Mouse (Mus musculus) MEL (cell line): ENCODE data around the gene Vmn1r12. TPM values are rescaled to one million over a fixed set of nuclear protein-coding genes. Genes with fewer than 3 reads are reported as not detected.
"Not testable (repeated sequence)": the region's sequence is repeated elsewhere in the genome, so short reads cannot be mapped to it uniquely, and the experiment has no call there.

ENCODE experiments used
- DNase-seq: peaks from one replicate; pipeline ENCODE4 v3.0.0; 2011; ENCODE audit warnings: low read depth, low spot score
- H3K27ac ChIP-seq: 2 replicates; pipeline ENCODE4 v1.5.1; 2012; ENCODE audit warnings: low read depth, mild to moderate bottlenecking, control low read depth, low read length, moderate library complexity; ENCODE audit not compliant: control insufficient read depth
- H3K27me3 ChIP-seq, 2 experiments: fragments of 150-350 bp in 1 of 2; sonication (generic) in 1 of 2; 2 replicates each; pipeline ENCODE4 v1.6.1; 2012; ENCODE audit warnings: low read length in 2 of 2, mild to moderate bottlenecking in 2 of 2, improper control_type of control experiment in 1 of 2, moderate library complexity in 1 of 2; ENCODE audit not compliant: insufficient read depth in 2 of 2, control insufficient read depth in 1 of 2
- H3K36me3 ChIP-seq, 2 experiments: 2 replicates each; pipeline ENCODE4 v1.6.1; 2012 to 2014; ENCODE audit warnings: low read length in 2 of 2, improper control_type of control experiment in 1 of 2, inconsistent platforms in 1 of 2, mild to moderate bottlenecking in 1 of 2; ENCODE audit not compliant: insufficient read depth in 2 of 2, control insufficient read depth in 1 of 2
- H3K4me1 ChIP-seq, 2 experiments: fragments of 150-350 bp in 1 of 2; sonication (generic) in 1 of 2; 2 replicates each; pipeline ENCODE4 v1.6.1; 2012; ENCODE audit warnings: low read length in 2 of 2, improper control_type of control experiment in 1 of 2, mild to moderate bottlenecking in 1 of 2; ENCODE audit not compliant: insufficient read depth in 2 of 2, control insufficient read depth in 1 of 2
- H3K4me3 ChIP-seq, 2 experiments: fragments of 150-350 bp in 1 of 2; sonication (generic) in 1 of 2; 2 replicates each; pipeline ENCODE4 v1.5.1; 2012; ENCODE audit warnings: low read depth in 2 of 2, low read length in 2 of 2, mild to moderate bottlenecking in 2 of 2, moderate library complexity in 2 of 2, control low read depth in 1 of 2, improper control_type of control experiment in 1 of 2; ENCODE audit not compliant: control insufficient read depth in 1 of 2, insufficient read depth in 1 of 2
- H3K79me2 ChIP-seq: 2 replicates; pipeline ENCODE4 v1.6.1; 2012; ENCODE audit warnings: mild to moderate bottlenecking, low read length, moderate library complexity; ENCODE audit not compliant: control insufficient read depth, poor library complexity, insufficient read depth
- H3K9ac ChIP-seq: 2 replicates; pipeline ENCODE4 v1.6.1; 2012; ENCODE audit warnings: low read depth, mild to moderate bottlenecking, control low read depth, low read length, moderate library complexity; ENCODE audit not compliant: control insufficient read depth, poor library complexity, severe bottlenecking
- H3K9me3 ChIP-seq: fragments of 150-350 bp; sonication (generic); replicated peaks from 2 replicates; pipeline ENCODE4 v1.6.1; 2012; ENCODE audit warnings: mild to moderate bottlenecking, low read length, improper control_type of control experiment, moderate library complexity; ENCODE audit not compliant: insufficient read depth
- GABPA ChIP-seq: IDR thresholded peaks from 2 replicates; pipeline ENCODE4 v1.6.1; 2012; ENCODE audit warnings: low read depth, mild to moderate bottlenecking, inconsistent platforms, low read length, improper control_type of control experiment, moderate library complexity
- KAT2A ChIP-seq: conservative IDR thresholded peaks from 2 replicates; pipeline ENCODE4 v1.6.1; 2012; ENCODE audit warnings: low read depth, low read length, improper control_type of control experiment, inconsistent platforms
- MYB ChIP-seq: IDR thresholded peaks from 2 replicates; pipeline ENCODE4 v1.6.1; 2011; ENCODE audit warnings: mild to moderate bottlenecking, low read depth, low read length, improper control_type of control experiment
- RCOR1 ChIP-seq: IDR thresholded peaks from 2 replicates; pipeline ENCODE4 v1.6.1; 2012; ENCODE audit warnings: low read depth, mild to moderate bottlenecking, inconsistent platforms, low read length, improper control_type of control experiment
- ZMIZ1 ChIP-seq: IDR thresholded peaks from 2 replicates; pipeline ENCODE4 v1.6.1; 2012; ENCODE audit warnings: low read depth, mild to moderate bottlenecking, inconsistent platforms, low read length, improper control_type of control experiment, moderate library complexity
- polyA plus RNA-seq, 2 experiments: library from polyadenylated mRNA; stranded (reverse) in 1 of 2; unstranded in 1 of 2; fragments of >175 nt in 1 of 2; fragments of >200 nt in 1 of 2; gene quantifications; 2 replicates each; pipeline versions ENCODE4 v1.2.1 to v1.2.4; 2012; ENCODE audit warnings: low replicate concordance in 2 of 2, low read depth in 1 of 2; ENCODE audit not compliant: insufficient read length in 2 of 2, insufficient read depth in 1 of 2, missing spikeins in 1 of 2
- total RNA-seq: library from RNA; depleted of rRNA; stranded (reverse); fragments of 300-350 nt; gene quantifications from 2 replicates; pipeline ENCODE4 v1.2.3, GENCODE M21; 2012; rRNA removed

Vmn1r12 gene
- total and polyA plus RNA-seq, 3 experiments, result not detected

- H3K9me3 ChIP-seq, result no peaks in the 10 kb centered on the region
- TF ChIP-seq RCOR1 (no peak), ZMIZ1 (no peak), KAT2A (no peak), MYB (no peak), GABPA (no peak)
- no peak for DNase-seq
- H3K27ac ChIP-seq, result no peak within 1 kb of the TSS
- H3K36me3 ChIP-seq, result no peaks in the 10 kb centered on the region
- H3K4me3 ChIP-seq, result no peak within 1 kb of the TSS
- H3K4me1 ChIP-seq, result no peaks in the 10 kb centered on the region
- no peaks in the 10 kb centered on the region for H3K27me3 ChIP-seq
- no peaks in the 10 kb centered on the region for H3K79me2 ChIP-seq
- no peak within 1 kb of the TSS for H3K9ac ChIP-seq
Measured at GRCm38 (mm10) chr6:57133155-57133554, 23.6 kb upstream of the Vmn1r12 start, which contains the start of gene Vmn1r11. TSS of gene Vmn1r11 (plus strand) at chr6:57133455.

DNA sequence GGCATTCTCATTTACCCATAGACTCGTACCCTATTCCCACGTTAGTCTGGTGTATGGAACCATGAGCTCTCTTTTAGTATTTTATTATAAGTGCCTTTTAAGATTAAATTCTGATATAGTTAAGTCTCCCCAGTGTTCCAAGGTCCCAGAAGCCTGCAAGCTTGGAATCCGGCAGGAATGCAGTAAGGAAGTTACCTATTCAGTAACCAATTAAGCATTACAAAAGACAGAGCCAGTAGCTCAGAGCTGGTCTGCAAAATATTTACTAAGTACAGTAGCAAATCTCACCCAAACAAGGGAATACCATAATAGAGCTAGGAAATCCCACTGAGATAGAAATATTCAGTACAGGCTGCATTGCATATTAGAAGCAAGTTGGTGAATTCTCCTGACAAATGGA lies 33.3 kb downstream of the Vmn1r12 start:
- H3K9ac ChIP-seq, H3K9me3 ChIP-seq, H3K27me3 ChIP-seq, H3K4me1 ChIP-seq, H3K79me2 ChIP-seq, H3K36me3 ChIP-seq, DNase-seq, H3K4me3 ChIP-seq, H3K27ac ChIP-seq: not testable (repeated sequence)

- H3K9me3 ChIP-seq, DNase-seq, H3K27ac ChIP-seq, H3K27me3 ChIP-seq, H3K4me1 ChIP-seq, H3K79me2 ChIP-seq, H3K36me3 ChIP-seq, H3K9ac ChIP-seq, H3K4me3 ChIP-seq: not testable (repeated sequence)
Measured at GRCm38 (mm10) chr6:57202990-57203389, 46.3 kb downstream of the Vmn1r12 start, which contains the start of gene Vmn1r13. TSS of gene Vmn1r13 (plus strand) at chr6:57203290.

Other genes with a start within 250 kb of the Vmn1r12 start
- gene Nt5c3, start 233.0 kb upstream of the Vmn1r12 start, total RNA-seq, result 59.2 and 65.0 TPM in 2 replicates
- 10 to 100 TPM in 1 of 2 experiments, not detected in 1; 71.1 TPM for gene Nt5c3, start 233.0 kb upstream of the Vmn1r12 start, polyA plus RNA-seq
- gene Vmn1r4, start 232.9 kb upstream of the Vmn1r12 start, total RNA-seq, result 0.26 and 0.27 TPM in 2 replicates
- under 1 TPM in 1 of 2 experiments, not detected in 1; 0.21 TPM for gene Vmn1r4, start 232.9 kb upstream of the Vmn1r12 start, polyA plus RNA-seq
- gene Vmn1r5, start 186.6 kb upstream of the Vmn1r12 start, total RNA-seq, result not detected in 2 replicates
- gene Vmn1r5, start 186.6 kb upstream of the Vmn1r12 start, polyA plus RNA-seq, result not detected
- not detected in 2 replicates for gene Vmn1r6, start 159.7 kb upstream of the Vmn1r12 start, total RNA-seq
- under 1 TPM in 1 of 2 experiments, not detected in 1; 0.01 TPM for gene Vmn1r6, start 159.7 kb upstream of the Vmn1r12 start, polyA plus RNA-seq
- gene Vmn1r7, start 131.6 kb upstream of the Vmn1r12 start, total RNA-seq, result not detected in 2 replicates
- not detected for gene Vmn1r7, start 131.6 kb upstream of the Vmn1r12 start, polyA plus RNA-seq
- gene Vmn1r8, start 124.6 kb upstream of the Vmn1r12 start, total RNA-seq, result not detected in 2 replicates
- gene Vmn1r8, start 124.6 kb upstream of the Vmn1r12 start, polyA plus RNA-seq, result not detected
- not detected in 2 replicates for gene Vmn1r9, start 90.1 kb upstream of the Vmn1r12 start, total RNA-seq
- not detected for gene Vmn1r9, start 90.1 kb upstream of the Vmn1r12 start, polyA plus RNA-seq
- gene Vmn1r10, start 47.5 kb upstream of the Vmn1r12 start, total RNA-seq, result not detected in 2 replicates
- not detected for gene Vmn1r10, start 47.5 kb upstream of the Vmn1r12 start, polyA plus RNA-seq
- gene Vmn1r11, start 23.5 kb upstream of the Vmn1r12 start, total RNA-seq, result not detected in 2 replicates
- not detected for gene Vmn1r11, start 23.5 kb upstream of the Vmn1r12 start, polyA plus RNA-seq
- gene Vmn1r13, start 46.4 kb downstream of the Vmn1r12 start, total RNA-seq, result not detected in 2 replicates
- gene Vmn1r13, start 46.4 kb downstream of the Vmn1r12 start, polyA plus RNA-seq, result under 1 TPM in 1 of 2 experiments, not detected in 1; 0.06 TPM
- not detected in 2 replicates for gene Vmn1r14, start 74.8 kb downstream of the Vmn1r12 start, total RNA-seq
- not detected for gene Vmn1r14, start 74.8 kb downstream of the Vmn1r12 start, polyA plus RNA-seq
- not detected in 2 replicates for gene Vmn1r15, start 101.0 kb downstream of the Vmn1r12 start, total RNA-seq
- gene Vmn1r15, start 101.0 kb downstream of the Vmn1r12 start, polyA plus RNA-seq, result under 1 TPM in 1 of 2 experiments, not detected in 1; 0.77 TPM
- gene Vmn1r16, start 172.6 kb downstream of the Vmn1r12 start, total RNA-seq, result not detected in 2 replicates
- not detected for gene Vmn1r16, start 172.6 kb downstream of the Vmn1r12 start, polyA plus RNA-seq
- not detected in 2 replicates for gene Vmn1r17, start 206.8 kb downstream of the Vmn1r12 start, total RNA-seq
- gene Vmn1r17, start 206.8 kb downstream of the Vmn1r12 start, polyA plus RNA-seq, result not detected
- not detected in 2 replicates for gene Vmn1r18, start 238.9 kb downstream of the Vmn1r12 start, total RNA-seq
- gene Vmn1r18, start 238.9 kb downstream of the Vmn1r12 start, polyA plus RNA-seq, result under 1 TPM in 1 of 2 experiments, not detected in 1; under 0.01 TPM
- not detected in 2 replicates for gene Vmn1r19, start 246.9 kb downstream of the Vmn1r12 start, total RNA-seq
- gene Vmn1r19, start 246.9 kb downstream of the Vmn1r12 start, polyA plus RNA-seq, result not detected